Mouse (Mus musculus) brown adipose tissue, adult 24 weeks (tissue): ENCODE data around the gene Brsk1. TPM values are rescaled to one million over a fixed set of nuclear protein-coding genes. Genes with fewer than 3 reads are reported as not detected.

Experiments
- H3K27ac ChIP-seq: fragments of 200-500 bp; replicated peaks from 2 replicates; pipeline ENCODE4 v1.5.1; 2012; ENCODE audit warnings: low read depth, mild to moderate bottlenecking, low read length
- H3K4me1 ChIP-seq: fragments of 200-500 bp; 2 replicates; pipeline ENCODE4 v1.6.1; 2012; ENCODE audit warnings: low read length, mixed read lengths; ENCODE audit not compliant: control insufficient read depth, insufficient read depth, insufficient read length
- H3K4me3 ChIP-seq: fragments of 200-500 bp; 2 replicates; pipeline ENCODE4 v1.5.1; 2012; ENCODE audit warnings: low read depth, mild to moderate bottlenecking, low read length, moderate library complexity; ENCODE audit not compliant: insufficient read depth
- polyA plus RNA-seq: library from polyadenylated mRNA; stranded (reverse); fragments of >200 nt; gene quantifications from 2 replicates; pipeline ENCODE4 v1.2.4, GENCODE M21; 2012; ENCODE audit not compliant: missing spikeins, insufficient read depth, insufficient read length

Brsk1 gene
- polyA plus RNA-seq, 1 experiment: 0.63 TPM

- H3K4me3 ChIP-seq: peak within 1 kb of the TSS; percentile 74
- H3K27ac ChIP-seq: peak within 1 kb of the TSS; percentile 53
- peaks cover 6% of the 10 kb centered on the region for H3K4me1 ChIP-seq
Observed at GRCm38 (mm10) chr7:4684632-4685417, 5.6 kb upstream of the Brsk1 start, which contains the start of gene Hspbp1. TSS of gene Hspbp1 (minus strand) at chr7:4685068.

- H3K4me1 ChIP-seq: no peaks in the 10 kb centered on the region
- H3K27ac ChIP-seq: no peak overlapping the region
- peak overlapping the region; percentile 18; the same call in 1 of the 2 replicates for H3K4me3 ChIP-seq
Observed at GRCm38 (mm10) chr7:4690951-4691653, 698 bp downstream of the Brsk1 start.

DNA sequence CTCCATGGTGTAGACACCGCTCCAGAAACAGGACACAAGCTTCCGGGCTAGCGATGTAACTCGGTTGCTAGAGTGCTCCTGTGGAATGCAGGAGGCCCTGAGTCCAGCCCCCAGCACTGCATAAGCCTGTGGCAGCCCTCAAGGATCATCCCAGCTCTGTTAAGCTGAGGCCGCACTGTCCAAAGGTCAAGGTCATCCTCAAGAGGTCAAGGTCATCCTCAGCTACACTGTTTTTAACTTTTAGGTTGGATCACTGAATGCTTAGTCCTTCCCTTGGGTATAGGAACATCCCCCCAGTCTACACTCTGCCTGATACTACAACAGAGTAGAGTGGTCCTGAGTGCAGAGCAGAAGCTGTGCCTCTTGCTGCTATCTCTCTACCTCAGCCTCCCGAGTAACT, 2.6 kb downstream of the Brsk1 start:
- Histone ChIP-seq H3K27ac (no peak overlapping the region), H3K4me3 (no peak overlapping the region), H3K4me1 (no peaks in the 10 kb centered on the region)

GRCm38 (mm10) chr7:4702334-4702733, 11.9 kb downstream of the Brsk1 start:
- no peaks in the 10 kb centered on the region for H3K4me1 ChIP-seq
- no peak overlapping the region for H3K27ac ChIP-seq
- H3K4me3 ChIP-seq: no peak overlapping the region

GRCm38 (mm10) chr7:4703195-4703594, 12.8 kb downstream of the Brsk1 start:
- Histone ChIP-seq H3K4me1 (no peaks in the 10 kb centered on the region), H3K27ac (no peak overlapping the region)

DNA sequence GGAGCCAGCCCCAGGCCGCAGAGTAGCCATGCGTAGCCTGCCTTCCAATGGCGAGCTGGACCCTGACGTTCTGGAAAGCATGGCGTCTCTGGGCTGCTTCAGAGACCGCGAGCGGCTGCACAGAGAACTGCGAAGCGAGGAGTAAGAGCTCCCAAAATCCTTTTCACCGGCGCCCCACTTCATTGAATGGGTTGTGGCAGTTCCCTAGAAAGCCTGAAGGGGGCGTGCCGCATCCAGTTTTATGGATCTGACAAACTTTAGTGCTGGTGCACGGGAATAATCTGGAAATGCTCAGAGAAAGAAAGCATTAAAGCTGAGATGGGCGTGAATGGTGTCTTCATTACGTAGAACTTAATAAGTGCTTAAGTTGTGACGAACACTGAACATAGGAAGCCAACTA, 14.7 kb downstream of the Brsk1 start:
- H3K4me1 ChIP-seq: no peaks in the 10 kb centered on the region
- H3K4me3 ChIP-seq: no peak overlapping the region
- no peak overlapping the region for H3K27ac ChIP-seq

More at GRCm38 (mm10) chr7:4703195-4703594, 12.8 kb downstream of the Brsk1 start:
- H3K4me3 ChIP-seq: no peak overlapping the region

- Histone ChIP-seq H3K4me3 (no peak overlapping the region), H3K4me1 (no peaks in the 10 kb centered on the region), H3K27ac (no peak overlapping the region)
Observed at GRCm38 (mm10) chr7:4712594-4712993, 22.2 kb downstream of the Brsk1 start.

GRCm38 (mm10) chr7:4716955-4717354, 26.6 kb downstream of the Brsk1 start:
- H3K4me1 ChIP-seq: no peaks in the 10 kb centered on the region

GRCm38 (mm10) chr7:4719276-4719675, 28.9 kb downstream of the Brsk1 start:
- Histone ChIP-seq H3K27ac (no peak overlapping the region), H3K4me3 (no peak overlapping the region)

More at GRCm38 (mm10) chr7:4716955-4717354, 26.6 kb downstream of the Brsk1 start:
- no peak overlapping the region for H3K4me3 ChIP-seq
- H3K27ac ChIP-seq: no peak overlapping the region

DNA sequence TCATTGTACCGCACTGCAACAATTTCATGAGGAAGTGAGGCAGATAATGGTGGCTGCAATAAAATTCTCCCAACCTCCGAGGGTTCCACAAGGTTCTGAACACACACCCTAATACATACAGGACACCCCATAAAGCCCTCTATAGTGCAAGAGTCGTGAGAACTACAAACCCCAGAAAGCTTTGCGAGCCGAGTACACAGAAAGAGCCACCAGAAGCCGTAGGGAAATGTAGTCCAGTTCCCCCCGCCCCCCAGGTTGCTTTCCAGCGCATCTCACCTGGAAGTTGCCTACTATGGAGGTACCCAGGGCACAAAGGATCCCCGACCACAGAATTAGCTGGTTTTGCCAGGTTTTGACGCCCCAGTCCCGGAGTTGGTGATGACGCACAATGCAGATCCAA, 33.1 kb downstream of the Brsk1 start:
- H3K4me1 ChIP-seq: no peaks in the 10 kb centered on the region
- H3K4me3 ChIP-seq: peak overlapping the region; percentile 45
- 0 out of 2 replicates have a peak overlapping the region, but pooled peaks have one; percentile 31 for H3K27ac ChIP-seq

More at GRCm38 (mm10) chr7:4719276-4719675, 28.9 kb downstream of the Brsk1 start:
- H3K4me1 ChIP-seq: no peaks in the 10 kb centered on the region

DNA sequence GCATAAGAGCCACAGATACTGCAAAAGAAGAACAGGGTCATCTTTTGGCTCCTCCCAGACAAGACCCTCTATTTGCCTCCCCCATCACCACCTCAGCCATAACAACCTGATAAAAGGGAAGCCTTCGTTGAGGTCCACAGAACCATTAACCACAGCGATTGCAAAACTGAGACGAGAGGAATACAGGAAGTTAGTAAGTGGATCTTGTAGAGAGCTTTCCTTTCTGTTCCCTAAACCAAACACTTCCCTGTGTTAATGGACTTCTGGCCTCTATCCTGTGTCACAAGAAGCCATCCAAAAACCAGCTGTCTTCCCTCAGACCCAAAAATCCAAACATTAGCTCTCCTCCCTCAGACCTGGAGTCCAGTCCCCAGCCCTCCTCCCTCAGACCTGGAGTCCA, 34.0 kb downstream of the Brsk1 start:
- Histone ChIP-seq H3K4me3 (peak overlapping the region; percentile 12; the same call in 1 of the 2 replicates), H3K27ac (peak overlapping the region; percentile 55; the same call in 1 of the 2 replicates)

GRCm38 (mm10) chr7:4725169-4725568, 34.8 kb downstream of the Brsk1 start, which contains the start of gene Tmem150b:
TSS of gene Tmem150b (minus strand) at chr7:4725249.
- peak within 1 kb of the TSS; percentile 12; the same call in 1 of the 2 replicates for H3K4me3 ChIP-seq
- H3K27ac ChIP-seq: peak within 1 kb of the TSS; percentile 55
- H3K4me1 ChIP-seq: no peaks in the 10 kb centered on the region

More for the DNA sequence above, 34.0 kb downstream of the Brsk1 start:
- no peaks in the 10 kb centered on the region for H3K4me1 ChIP-seq

- Histone ChIP-seq H3K27ac (no peak overlapping the region), H3K4me3 (no peak overlapping the region), H3K4me1 (peaks cover 7% of the 10 kb centered on the region)
Observed at GRCm38 (mm10) chr7:4731090-4731489, 40.7 kb downstream of the Brsk1 start.

DNA sequence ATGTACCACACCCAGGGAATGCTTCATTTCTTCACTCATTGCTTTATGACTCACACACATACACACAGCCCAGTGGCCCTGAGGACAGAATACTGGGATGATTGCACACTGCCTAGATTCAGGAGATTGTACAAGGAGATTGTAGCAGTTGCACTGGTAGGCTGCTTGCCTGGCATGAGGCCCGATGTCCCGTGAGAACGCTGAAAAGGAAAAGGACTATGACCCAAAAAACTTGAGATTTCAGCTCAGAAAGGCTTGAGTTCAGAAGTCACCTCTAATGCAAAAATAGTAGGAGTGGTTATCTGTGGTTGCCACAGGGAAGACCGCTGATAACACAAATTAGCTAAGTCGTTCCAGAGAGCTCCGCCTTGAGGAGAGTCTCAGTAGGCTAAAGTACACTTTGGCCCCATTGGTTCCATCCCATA, 42.6 kb downstream of the Brsk1 start:
- H3K4me1 ChIP-seq: peaks cover 7% of the 10 kb centered on the region
- H3K4me3 ChIP-seq: no peak overlapping the region

GRCm38 (mm10) chr7:4739041-4739543, 48.7 kb downstream of the Brsk1 start:
- peak overlapping the region; percentile 41 for H3K27ac ChIP-seq
- H3K4me1 ChIP-seq: peaks cover 2% of the 10 kb centered on the region
- peak overlapping the region; percentile 45 for H3K4me3 ChIP-seq

More for the DNA sequence above, 42.6 kb downstream of the Brsk1 start:
- H3K27ac ChIP-seq: peak overlapping the region; percentile 35
